Mouse (Mus musculus) kidney, adult 10 weeks (tissue): ENCODE data around the gene Cox10. TPM values are rescaled to one million over a fixed set of nuclear protein-coding genes. Genes with fewer than 3 reads are reported as not detected.

Experiments
- polyA plus RNA-seq: library from polyadenylated mRNA; stranded (reverse); fragments of 350-450 nt; fragmentation: Illumina TruSeq; extraction: RNeasy Lipid Tissue Mini Kit (QIAGEN cat#74804); gene quantifications from one replicate; pipeline ENCODE4 v1.2.3, GENCODE M21; 2014; ENCODE audit warnings: low read depth, low replicate concordance

Cox10 gene
- polyA plus RNA-seq: 1.9 TPM

GRCm38 (mm10) chr11:64078956-64079726, at the start of gene Cox10:
TSS of gene Cox10 (minus strand) at chr11:64079468.

GRCm38 (mm10) chr11:63922091-63922621, 157.1 kb downstream of the Cox10 start, which contains the start of gene Hs3st3b1:
TSS of gene Hs3st3b1 (minus strand) at chr11:63922290.

Other genes starting within 250 kb of the Cox10 start
- gene Hs3st3b1, start 157.2 kb downstream of the Cox10 start, polyA plus RNA-seq: 7.9 TPM